Mouse (Mus musculus) bone marrow, adult 2 months (tissue): ENCODE data around the gene Cpsf4l. TPM values are rescaled to one million over a fixed set of nuclear protein-coding genes. Genes with fewer than 3 reads are reported as not detected.
"Not testable (repeated sequence)": the region's sequence is repeated elsewhere in the genome, so short reads cannot be mapped to it uniquely, and the experiment has no call there.

Experiments
- H3K27ac ChIP-seq: fragments of 200-500 bp; 2 replicates; pipeline ENCODE4 v1.5.1; 2012; ENCODE audit warnings: low read depth, mild to moderate bottlenecking, control low read depth, inconsistent platforms, low read length; ENCODE audit not compliant: control insufficient read depth, poor library complexity, insufficient read depth
- H3K4me1 ChIP-seq: fragments of 200-500 bp; 2 replicates; pipeline ENCODE4 v1.6.1; 2011; ENCODE audit warnings: low read length; ENCODE audit not compliant: control insufficient read depth, insufficient read depth
- H3K4me3 ChIP-seq: fragments of 200-500 bp; replicated peaks from 2 replicates; pipeline ENCODE3; 2011; ENCODE audit warnings: mild to moderate bottlenecking, low read depth, low read length, control low read depth; ENCODE audit not compliant: control insufficient read depth
- CTCF ChIP-seq: fragments of 200-500 bp; IDR thresholded peaks from 2 replicates; pipeline ENCODE4 v1.5.1; 2011; ENCODE audit warnings: low read length, control low read depth; ENCODE audit not compliant: control insufficient read depth, insufficient read depth
- POLR2A ChIP-seq: fragments of 200-500 bp; IDR thresholded peaks from 2 replicates; pipeline ENCODE4 v1.6.1; 2011; ENCODE audit warnings: low read depth, mild to moderate bottlenecking, control low read depth, low read length, borderline replicate concordance; ENCODE audit not compliant: control insufficient read depth
- WGBS: fragments of 180-500 bp; shearing (Covaris S2); methylation state at CpG from one replicate; pipeline ENCODE4 v1.1.7; 2018; 5-methylcytosine and 5-hydroxymethylcytosine counted together
- polyA plus RNA-seq: library from polyadenylated mRNA; stranded (reverse); fragments of >200 nt; gene quantifications from 2 replicates; pipeline ENCODE4 v1.2.4, GENCODE M21; 2011; ENCODE audit warnings: low replicate concordance; ENCODE audit not compliant: missing spikeins, insufficient read depth, insufficient read length

Gene Cpsf4l
- polyA plus RNA-seq, 1 experiment, result not detected

DNA sequence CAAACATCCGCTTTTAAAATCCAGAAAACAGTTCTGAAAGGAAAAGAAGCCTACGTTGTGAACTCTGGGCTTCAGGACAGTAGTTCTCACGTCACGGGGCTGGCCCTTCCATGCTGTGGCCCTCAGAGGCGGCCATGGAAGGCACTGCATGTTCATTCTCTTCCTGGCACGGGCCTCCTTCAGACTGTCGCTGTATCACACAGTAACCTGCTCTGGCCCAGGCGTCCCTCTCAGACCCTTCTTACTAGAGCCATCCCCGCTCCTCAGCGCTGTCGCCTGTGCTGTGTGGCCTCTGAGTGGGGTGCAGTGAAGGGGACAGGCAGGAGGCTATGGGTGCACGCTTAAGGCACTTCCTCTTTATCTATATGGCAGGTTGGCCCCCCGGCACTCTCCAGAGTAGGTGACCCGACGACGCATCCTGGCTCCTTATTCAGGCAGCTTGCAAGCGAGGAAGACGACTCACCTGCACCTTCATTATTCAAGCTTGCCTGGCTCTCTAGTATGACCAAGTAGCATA lies 47.9 kb downstream of the Cpsf4l start:
- no peak overlapping the region for H3K4me3 ChIP-seq
- H3K27ac ChIP-seq, result no peak overlapping the region; the same call in 1 of the 2 replicates
- no peaks in the 10 kb centered on the region; the same call in 1 of the 2 replicates for H3K4me1 ChIP-seq
- TF ChIP-seq POLR2A (no peak), CTCF (no peak)
- 68% methylated on average over 18 of the region's 18 CpGs for WGBS

DNA sequence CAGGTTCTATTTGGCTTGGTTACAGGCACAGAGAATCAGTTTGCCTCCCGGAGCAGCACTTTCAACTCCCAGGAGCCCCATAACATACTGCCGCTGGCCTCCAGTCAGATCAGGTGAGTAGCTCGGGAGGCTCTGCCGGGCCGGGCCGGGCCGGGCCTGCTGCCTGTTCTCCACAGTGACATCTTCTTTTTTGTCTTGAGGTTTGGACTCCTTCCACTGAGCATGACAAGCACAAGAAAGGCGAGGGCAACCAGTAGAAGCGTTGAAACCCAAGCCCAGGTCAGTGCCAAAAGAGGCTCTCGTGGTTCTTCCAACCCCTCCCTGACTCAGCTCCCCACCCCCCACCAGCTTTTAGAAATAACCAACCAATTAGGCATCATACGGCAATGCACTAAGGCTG lies 48.9 kb downstream of the Cpsf4l start:
- TF ChIP-seq POLR2A (no peak), CTCF (no peak)
- 29% methylated on average over 11 of the region's 11 CpGs for WGBS
- Histone ChIP-seq H3K4me3 (no peak overlapping the region), H3K4me1 (no peaks in the 10 kb centered on the region), H3K27ac (no peak overlapping the region)

DNA sequence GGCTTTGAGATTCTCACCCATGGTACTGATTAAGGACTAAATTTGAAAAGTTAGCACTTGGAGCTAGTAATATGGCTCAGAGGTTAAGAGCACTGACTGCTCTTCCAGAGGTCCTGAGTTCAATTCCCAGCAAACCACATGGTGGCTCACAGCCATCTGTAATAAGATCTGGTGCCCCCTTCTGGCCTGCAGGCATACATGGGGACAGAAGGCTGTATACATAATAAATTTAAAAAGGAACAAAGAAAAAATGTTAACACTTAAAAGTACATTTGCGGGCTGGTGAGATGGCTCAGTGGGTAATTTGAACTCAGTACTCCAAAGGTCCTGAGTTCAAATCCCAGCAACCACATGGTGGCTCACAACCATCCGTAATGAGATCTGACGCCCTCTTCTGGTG lies 49.6 kb downstream of the Cpsf4l start:
- 90% methylated on average over 3 of the region's 3 CpGs for WGBS
- not testable (repeated sequence) for H3K27ac ChIP-seq, H3K4me3 ChIP-seq, H3K4me1 ChIP-seq

DNA sequence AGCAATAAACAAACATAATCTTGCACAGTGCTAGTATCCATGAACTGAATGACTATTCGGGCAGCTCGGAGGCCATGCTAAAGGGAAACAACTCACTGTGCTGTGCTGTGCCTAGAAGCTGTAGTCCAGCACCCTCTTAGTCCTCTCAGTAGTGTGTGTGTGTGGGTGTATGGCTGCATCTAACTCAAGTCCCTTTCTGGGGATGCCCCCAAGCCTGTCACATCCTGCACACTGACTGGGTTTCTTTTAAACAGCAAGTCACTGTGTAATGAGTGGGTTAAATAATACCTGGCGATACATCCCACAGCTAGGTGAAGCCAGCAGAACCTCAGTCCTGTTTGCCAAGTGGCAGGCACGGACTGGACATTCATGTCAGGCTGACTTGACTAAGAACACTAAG lies 51.1 kb downstream of the Cpsf4l start:
- 93% methylated on average over 4 of the region's 4 CpGs for WGBS
- Histone ChIP-seq H3K27ac (no peak overlapping the region), H3K4me1 (no peaks in the 10 kb centered on the region), H3K4me3 (no peak overlapping the region)
- no peak for TF ChIP-seq POLR2A
- no peak for TF ChIP-seq CTCF

DNA sequence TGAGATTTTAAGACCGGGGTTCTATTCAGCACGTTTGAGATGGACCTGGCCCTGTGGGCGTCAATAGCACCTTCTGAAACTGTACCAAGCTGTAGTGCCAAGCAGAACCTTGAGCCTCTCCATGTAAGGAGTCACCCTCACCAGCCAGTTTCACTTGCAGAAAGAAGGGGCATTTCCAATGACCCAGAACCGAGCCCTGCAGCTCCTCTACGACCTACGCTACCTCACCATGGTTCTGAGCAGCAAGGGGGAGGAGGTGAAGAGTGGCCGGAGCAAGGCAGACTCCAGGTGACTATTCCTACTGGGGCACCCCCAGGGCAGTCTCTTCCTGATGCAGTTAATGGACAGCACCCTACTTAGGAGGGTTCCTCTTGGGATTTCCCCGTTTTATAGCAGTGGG lies 51.5 kb downstream of the Cpsf4l start:
- Histone ChIP-seq H3K4me3 (no peak overlapping the region), H3K27ac (no peak overlapping the region), H3K4me1 (no peaks in the 10 kb centered on the region)
- WGBS, result 85% methylated on average over 8 of the region's 8 CpGs
- TF ChIP-seq CTCF, result no peak
- TF ChIP-seq POLR2A, result no peak

DNA sequence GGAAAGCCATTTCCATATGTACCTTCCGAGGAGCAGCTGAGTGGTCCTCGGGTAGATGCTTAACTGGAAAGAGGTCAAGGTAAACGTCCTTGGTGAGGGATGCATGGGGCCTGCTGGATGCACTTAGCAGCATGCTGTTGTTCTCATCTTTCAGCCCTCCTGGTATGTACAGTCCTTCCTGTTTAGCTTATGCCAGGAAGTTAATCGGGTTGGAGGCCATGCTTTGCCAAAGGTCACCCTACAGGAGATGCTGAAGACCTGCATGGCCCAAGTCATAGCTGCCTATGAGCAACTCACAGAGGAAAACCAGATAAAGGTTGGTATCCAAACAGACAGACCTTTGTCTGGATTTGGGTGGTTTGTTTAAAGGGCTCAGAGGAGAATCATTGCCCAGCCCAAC lies 52.6 kb downstream of the Cpsf4l start:
- no peak overlapping the region for H3K27ac ChIP-seq
- no peaks in the 10 kb centered on the region for H3K4me1 ChIP-seq
- no peak overlapping the region for H3K4me3 ChIP-seq
- TF ChIP-seq CTCF (no peak), POLR2A (no peak)
- WGBS, result 70% methylated on average over 4 of the region's 4 CpGs

DNA sequence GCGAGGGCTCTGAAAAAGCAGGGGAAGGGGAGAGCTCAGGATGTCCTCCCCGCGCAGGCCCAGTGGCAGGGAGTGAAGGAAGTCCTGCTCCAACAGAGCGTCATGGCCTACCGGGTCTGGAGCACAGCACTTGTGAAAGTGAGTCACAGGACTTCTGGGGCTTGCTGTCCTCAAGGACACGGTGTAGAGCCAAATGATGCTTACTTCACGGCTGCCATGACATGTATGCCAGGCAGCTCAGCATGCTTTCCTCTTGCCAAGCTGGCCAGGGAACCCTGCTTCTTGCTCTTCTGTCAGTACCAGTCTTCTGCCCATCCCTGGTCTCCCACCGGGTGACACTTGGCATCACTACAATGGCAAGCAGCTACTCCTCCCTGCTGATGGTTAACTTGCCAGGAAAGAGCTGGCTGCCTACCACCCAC lies 53.3 kb downstream of the Cpsf4l start:
- 92% methylated on average over 8 of the region's 8 CpGs for WGBS
- TF ChIP-seq POLR2A, result no peak
- TF ChIP-seq CTCF, result no peak

DNA sequence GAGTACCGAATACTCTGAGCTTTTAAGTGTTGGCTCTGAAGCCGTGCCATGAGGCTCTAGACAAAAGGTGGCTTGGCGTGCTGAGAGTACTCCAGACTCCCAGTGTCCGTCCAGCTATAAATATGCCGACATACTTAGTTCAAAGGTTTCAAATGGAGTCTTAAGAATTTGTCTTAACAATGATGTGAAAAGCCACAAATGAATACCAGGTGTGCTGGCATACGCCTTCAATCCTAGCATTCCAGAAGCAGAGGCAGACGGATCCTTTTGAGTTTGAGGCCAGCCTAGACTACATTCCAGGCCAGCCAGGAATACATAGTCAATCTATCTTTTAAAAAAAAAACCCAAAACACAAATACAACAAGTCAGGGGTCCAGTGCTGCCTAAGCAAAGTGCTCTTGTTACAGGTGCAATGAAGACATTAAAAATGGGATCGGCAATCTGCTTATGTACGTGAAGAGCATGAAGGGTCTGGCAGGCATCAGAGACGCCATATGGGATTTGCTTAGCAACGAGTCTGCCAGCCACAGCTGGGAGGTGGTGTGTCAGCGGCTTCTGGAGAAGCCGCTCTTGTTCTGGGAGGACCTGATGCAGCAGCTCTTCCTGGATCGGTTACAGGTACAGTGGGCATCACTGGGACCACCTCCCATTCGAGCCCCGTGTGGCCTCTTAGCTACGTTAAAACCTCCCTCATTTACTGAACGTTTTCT lies 55.1 kb downstream of the Cpsf4l start:
- no peak for TF ChIP-seq CTCF
- TF ChIP-seq POLR2A, result no peak
- 92% methylated on average over 18 of the region's 18 CpGs for WGBS
- peaks cover 2% of the 10 kb centered on the region; the same call in 1 of the 2 replicates for H3K4me1 ChIP-seq
- H3K27ac ChIP-seq, result no peak overlapping the region
- H3K4me3 ChIP-seq, result no peak overlapping the region

More for the DNA sequence above, 53.3 kb downstream of the Cpsf4l start:
- H3K4me1 ChIP-seq, result no peaks in the 10 kb centered on the region
- no peak overlapping the region for H3K4me3 ChIP-seq
- no peak overlapping the region for H3K27ac ChIP-seq

DNA sequence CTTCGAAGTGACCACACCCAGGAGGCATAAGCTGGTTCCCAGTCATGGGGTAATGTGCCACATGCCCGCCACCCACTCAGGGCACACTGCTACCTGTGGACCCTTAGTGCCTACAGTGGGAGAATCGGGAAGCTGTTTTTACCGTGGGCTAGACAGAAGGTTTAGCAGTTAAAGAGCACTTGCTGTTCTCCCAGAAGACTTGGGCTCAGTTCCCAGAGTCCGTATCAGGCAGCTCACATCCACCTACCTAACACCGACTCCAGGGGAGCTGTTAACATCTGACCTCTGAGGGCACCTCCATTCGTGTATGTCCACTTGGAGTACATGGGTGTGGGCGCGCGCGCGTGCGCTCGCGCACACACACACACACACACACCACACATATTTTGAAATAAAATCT lies 55.7 kb downstream of the Cpsf4l start:
- Histone ChIP-seq H3K4me1 (peaks cover 2% of the 10 kb centered on the region; the same call in 1 of the 2 replicates), H3K4me3 (no peak overlapping the region), H3K27ac (no peak overlapping the region)
- TF ChIP-seq CTCF, result no peak
- no peak for TF ChIP-seq POLR2A
- 95% methylated on average over 15 of the region's 15 CpGs for WGBS
